Mouse (Mus musculus) layer of hippocampus, adult 18-20 months (tissue): ENCODE measurements around the gene Angptl2. TPM values are rescaled to one million over a fixed set of nuclear protein-coding genes. Genes with fewer than 3 reads are reported as not detected.

ENCODE experiments used
- DNase-seq, 2 experiments: peaks; one replicate each; pipeline ENCODE4 v3.0.0; 2022; ENCODE audit warnings: low spot score in 2 of 2
- total RNA-seq, 2 experiments: library from RNA; stranded (reverse); gene quantifications; 2 replicates each; pipeline ENCODE4 v1.2.3; 2021

The Angptl2 gene
- total RNA-seq, 2 experiments from 2014 or later: 0.94 to 1.5 TPM

- no peak for DNase-seq
These were observed 52.7 kb downstream of the Angptl2 start for GRCm38 (mm10) chr2:33268384-33269131.

DNA sequence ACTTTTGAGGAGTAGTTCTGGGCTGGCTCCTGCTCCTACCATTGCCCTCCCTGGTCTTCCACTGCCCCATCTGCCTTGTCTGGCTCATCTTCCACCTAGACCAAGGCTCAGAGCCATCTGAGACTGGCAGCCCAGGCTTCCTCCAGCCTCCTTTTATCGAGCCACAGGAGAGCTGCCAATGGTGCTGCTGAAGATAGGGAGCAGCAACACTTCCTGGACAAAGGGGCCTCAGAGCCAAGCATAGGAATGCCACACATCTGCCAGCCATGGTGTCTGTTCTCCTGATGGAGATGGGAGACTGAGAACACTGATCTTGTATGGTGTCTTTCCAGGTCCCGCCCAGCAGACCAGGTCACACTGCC is 53.2 kb downstream of the Angptl2 start:
- DNase-seq: no peak

- DNase-seq: no peak
These were observed 54.7 kb downstream of the Angptl2 start for GRCm38 (mm10) chr2:33270569-33270968.

DNA sequence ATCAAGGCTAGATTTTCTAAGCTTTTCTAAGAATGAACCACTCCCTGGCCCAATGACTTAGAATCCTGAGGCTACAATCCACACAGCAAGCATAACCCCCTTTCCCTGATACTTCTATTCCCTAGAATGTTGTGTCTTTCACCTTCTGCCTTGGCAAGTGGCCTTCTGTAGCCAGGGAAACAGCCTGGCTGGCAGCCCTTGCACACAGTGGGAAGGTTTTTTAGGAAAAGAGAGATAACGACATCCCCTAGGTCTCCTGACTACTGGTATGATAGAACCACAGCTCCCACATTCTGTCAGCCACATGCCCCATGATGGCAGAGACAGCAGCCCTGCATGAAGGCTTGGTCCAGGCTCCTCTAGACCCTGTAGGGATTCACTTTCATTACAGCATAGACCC is 55.6 kb downstream of the Angptl2 start:
- DNase-seq: no peak

DNA sequence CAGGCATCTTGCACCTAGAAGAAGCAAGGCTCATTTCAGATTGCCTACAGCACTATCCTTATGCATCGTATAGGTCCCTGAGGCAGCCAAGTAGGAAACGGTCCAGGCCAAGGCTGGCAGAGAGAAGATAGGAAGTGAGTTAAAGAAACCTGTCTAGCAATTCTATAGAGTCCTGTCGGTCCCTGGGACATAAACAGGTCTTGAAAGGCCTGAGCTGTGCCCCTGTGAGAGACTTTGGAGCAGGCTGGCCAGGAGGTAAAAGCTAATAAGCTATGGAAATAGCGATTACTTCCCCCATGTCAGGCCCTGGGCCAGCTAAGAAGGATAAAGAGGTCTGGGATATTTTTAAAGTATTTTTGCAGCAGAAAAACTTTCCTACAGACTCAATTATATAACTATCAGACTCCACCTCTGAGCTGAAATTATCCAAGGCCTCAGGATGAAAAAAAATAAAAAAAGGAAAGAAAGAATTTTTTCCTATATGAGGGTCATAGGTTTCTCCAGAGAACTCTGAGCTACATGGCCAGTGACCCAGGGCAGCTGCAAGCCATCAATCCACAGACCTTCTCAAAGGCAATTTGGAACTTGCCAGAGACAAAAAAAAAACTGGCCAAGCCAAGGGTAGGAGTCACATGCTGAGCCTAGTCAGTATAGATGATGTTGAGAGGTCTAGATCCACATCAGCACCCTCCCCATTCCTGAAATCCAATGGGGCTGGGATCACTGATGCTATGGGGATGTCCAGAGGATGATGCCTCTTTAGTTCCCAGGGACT is 57.0 kb downstream of the Angptl2 start:
- no peak for DNase-seq

GRCm38 (mm10) chr2:33274719-33275490 is 59.0 kb downstream of the Angptl2 start:
- peak in 1 of 2 experiments; percentile 62 for DNase-seq

GRCm38 (mm10) chr2:33279758-33280157 is 63.9 kb downstream of the Angptl2 start:
- DNase-seq: no peak

DNA sequence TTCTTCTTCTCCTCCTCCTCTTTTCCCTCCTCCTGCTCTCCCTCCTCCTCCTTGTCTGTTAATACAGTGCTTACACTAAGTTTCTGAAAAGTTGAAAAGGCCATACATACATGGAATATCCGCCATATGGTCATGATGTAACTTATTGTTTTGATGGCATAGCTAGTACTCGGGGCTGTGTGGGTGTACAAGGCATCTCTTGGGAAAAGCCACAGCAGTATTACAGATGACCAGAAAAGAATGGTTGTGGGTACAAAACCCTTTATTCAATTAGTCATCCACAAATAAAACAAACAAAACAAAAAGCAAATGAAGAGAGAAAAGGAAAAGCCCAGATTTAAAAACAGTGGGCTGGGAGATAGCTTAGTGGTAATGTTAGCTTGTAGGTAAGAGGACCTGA is 64.7 kb downstream of the Angptl2 start:
- DNase-seq: no peak

- DNase-seq: no peak
These were observed 65.9 kb downstream of the Angptl2 start for GRCm38 (mm10) chr2:33281807-33282206.

GRCm38 (mm10) chr2:33282877-33283276 is 67.0 kb downstream of the Angptl2 start:
- DNase-seq: no peak

DNA sequence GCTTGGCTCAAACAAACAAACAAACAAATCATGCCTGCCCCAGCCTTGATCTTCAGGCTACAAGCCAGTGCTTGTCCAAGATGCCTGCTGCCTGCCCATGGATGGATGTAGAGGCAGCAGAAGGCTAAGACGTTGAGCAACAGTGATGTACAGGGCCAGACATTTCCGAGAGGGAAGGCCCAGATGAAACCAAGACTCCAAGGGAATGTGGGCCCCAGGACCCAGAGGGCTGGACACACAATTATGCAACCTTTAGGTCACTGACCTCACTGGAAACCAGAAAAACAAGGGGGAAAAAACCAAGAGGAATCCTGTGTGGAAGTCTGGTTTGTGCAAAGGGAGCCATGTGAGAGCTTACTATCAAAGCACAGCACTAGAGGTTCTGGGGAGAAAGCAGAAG is 67.8 kb downstream of the Angptl2 start:
- no peak for DNase-seq

GRCm38 (mm10) chr2:33288837-33289236 is 73.0 kb downstream of the Angptl2 start:
- DNase-seq: no peak

GRCm38 (mm10) chr2:33290491-33290890 is 74.6 kb downstream of the Angptl2 start:
- no peak for DNase-seq

DNA sequence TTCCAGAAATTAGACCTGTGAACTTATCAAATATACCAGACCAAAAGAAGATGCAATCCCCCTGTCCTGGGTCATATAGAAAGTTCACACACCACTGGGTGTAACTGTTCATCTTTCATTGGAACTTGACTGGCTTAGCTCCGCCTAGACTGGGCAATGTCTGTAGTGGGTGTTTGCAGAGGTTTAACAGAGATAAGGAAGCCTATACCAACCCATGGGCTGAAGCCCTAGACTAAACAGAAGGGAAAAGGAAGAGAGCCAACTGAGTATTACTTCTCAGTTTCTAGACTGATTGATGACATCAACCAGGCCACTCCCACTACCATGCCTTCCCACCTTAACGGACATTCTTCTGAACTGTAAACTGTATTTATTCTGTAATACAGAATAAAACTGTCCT is 76.2 kb downstream of the Angptl2 start:
- no peak for DNase-seq

DNA sequence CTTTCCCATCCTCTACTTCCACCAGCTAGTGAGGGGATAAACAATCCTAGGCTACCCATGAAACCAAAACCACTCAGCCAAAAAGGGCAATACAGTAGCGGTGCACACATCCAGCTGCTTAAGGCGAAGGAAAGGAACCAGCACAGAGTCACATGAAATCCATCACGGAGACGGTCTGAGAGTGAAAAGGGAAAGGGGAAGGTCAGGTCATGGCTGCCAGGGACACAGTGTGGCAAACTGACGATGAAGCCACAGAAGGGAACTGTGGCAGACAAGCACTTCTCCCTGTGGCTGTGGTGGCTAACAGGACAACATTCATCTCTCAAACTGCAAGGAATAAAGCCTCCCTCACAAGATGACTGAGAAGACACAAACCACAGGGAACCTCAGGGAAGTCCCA is 79.2 kb downstream of the Angptl2 start:
- DNase-seq: no peak

Other genes with a start within 250 kb of the Angptl2 start
- 10 to 100 TPM; 20.5 to 20.7 TPM for gene Slc2a8, start 234.0 kb upstream of the Angptl2 start, total RNA-seq
- 10 to 100 TPM; 28.7 to 37.6 TPM for gene Garnl3, start 84.4 kb upstream of the Angptl2 start, total RNA-seq
- gene Ralgps1, start 155.4 kb downstream of the Angptl2 start, total RNA-seq: 10 to 100 TPM; 60.3 to 62.4 TPM
- gene Zbtb34, start 215.3 kb downstream of the Angptl2 start, total RNA-seq: 10 to 100 TPM; 12.0 to 14.2 TPM